Mouse (Mus musculus) limb, embryonic 12.5 days (tissue): Measurements from ENCODE around the gene Il4ra. TPM values are rescaled to one million over a fixed set of nuclear protein-coding genes. Genes with fewer than 3 reads are reported as not detected.

ENCODE experiments used
- ATAC-seq: fragments of 200-750 bp; cut with Nextera tagmentation; 2 replicates; pipeline ENCODE4 v1.8.0; 2017; ENCODE audit warnings: low read depth, moderate TSS enrichment; ENCODE audit not compliant: insufficient number of reproducible peaks, insufficient read depth, low FRiP score, low TSS enrichment
- H3K27ac ChIP-seq: fragments of 300-500 bp; sonication (generic); 2 replicates; pipeline ENCODE4 v1.5.1; 2016; ENCODE audit warnings: mild to moderate bottlenecking, moderate library complexity
- H3K27me3 ChIP-seq: fragments of 300-500 bp; sonication (generic); 2 replicates; pipeline ENCODE4 v1.6.1; 2016; ENCODE audit warnings: mild to moderate bottlenecking, moderate library complexity
- H3K36me3 ChIP-seq: fragments of 300-500 bp; sonication (generic); 2 replicates; pipeline ENCODE4 v1.6.1; 2016; ENCODE audit warnings: mild to moderate bottlenecking, moderate library complexity
- H3K4me1 ChIP-seq: fragments of 300-500 bp; sonication (generic); replicated peaks from 2 replicates; pipeline ENCODE4 v1.6.1; 2016
- H3K4me2 ChIP-seq: fragments of 300-500 bp; sonication (generic); 2 replicates; pipeline ENCODE4 v1.6.1; 2016; ENCODE audit warnings: mild to moderate bottlenecking, moderate library complexity
- H3K4me3 ChIP-seq: fragments of 300-500 bp; sonication (generic); replicated peaks from 2 replicates; pipeline ENCODE4 v1.5.1; 2016; ENCODE audit warnings: mild to moderate bottlenecking
- H3K9ac ChIP-seq: fragments of 300-500 bp; sonication (generic); replicated peaks from 2 replicates; pipeline ENCODE4 v1.6.1; 2016; ENCODE audit warnings: mild to moderate bottlenecking, moderate library complexity
- H3K9me3 ChIP-seq: fragments of 300-500 bp; sonication (generic); 2 replicates; pipeline ENCODE4 v1.6.1; 2016; ENCODE audit warnings: mild to moderate bottlenecking, moderate library complexity
- WGBS: fragments of 180-500 bp; shearing (Covaris S2); methylation state at CpG from one replicate; pipeline ENCODE4 v1.1.7; 2016; 5-methylcytosine and 5-hydroxymethylcytosine counted together
- polyA plus RNA-seq: library from polyadenylated mRNA; unstranded; fragments of >200 nt; fragmentation: Nextera tagmentation; extraction: Ambion mirVana; gene quantifications from 2 replicates; pipeline ENCODE4 v1.2.1, GENCODE M21; 2016

Gene Il4ra
- polyA plus RNA-seq, 1 experiment from 2014 or later, result 4.6 TPM

GRCm38 (mm10) chr7:125550881-125551381 lies 989 bp upstream of the Il4ra start:
- peaks cover 16% of the 10 kb centered on the region for H3K4me1 ChIP-seq
- H3K9me3 ChIP-seq, result no peaks in the 10 kb centered on the region
- no peak overlapping the region for H3K9ac ChIP-seq
- H3K36me3 ChIP-seq, result no peaks in the 10 kb centered on the region
- no peak overlapping the region for H3K4me2 ChIP-seq
- no peak for ATAC-seq
- H3K4me3 ChIP-seq, result no peak overlapping the region
- H3K27ac ChIP-seq, result no peak overlapping the region
- WGBS, result 77% methylated on average over 6 of the region's 6 CpGs
- peaks cover 33% of the 10 kb centered on the region for H3K27me3 ChIP-seq

GRCm38 (mm10) chr7:125552851-125553555 lies 1.1 kb downstream of the Il4ra start:
- Histone ChIP-seq H3K9ac (peak overlapping the region; percentile 66; the same call in 1 of the 2 replicates), H3K27ac (no peak overlapping the region), H3K4me3 (peak overlapping the region; percentile 55), H3K9me3 (no peaks in the 10 kb centered on the region), H3K27me3 (peaks cover 33% of the 10 kb centered on the region), H3K4me2 (peak overlapping the region; percentile 89), H3K4me1 (peaks cover 16% of the 10 kb centered on the region), H3K36me3 (no peaks in the 10 kb centered on the region)
- no peak for ATAC-seq
- 73% methylated on average over 11 of the region's 11 CpGs for WGBS

- 91% methylated on average over 13 of the region's 13 CpGs for WGBS
- H3K4me2 ChIP-seq, result no peak overlapping the region
- peaks cover 16% of the 10 kb centered on the region for H3K4me1 ChIP-seq
- no peaks in the 10 kb centered on the region for H3K36me3 ChIP-seq
- H3K27me3 ChIP-seq, result peaks cover 33% of the 10 kb centered on the region
- H3K9ac ChIP-seq, result no peak overlapping the region
- no peak overlapping the region for H3K27ac ChIP-seq
- H3K9me3 ChIP-seq, result no peaks in the 10 kb centered on the region
- ATAC-seq, result no peak
- no peak overlapping the region for H3K4me3 ChIP-seq
These were observed 1.9 kb downstream of the Il4ra start for GRCm38 (mm10) chr7:125553653-125554428.

- no peak overlapping the region for H3K4me2 ChIP-seq
- peaks cover 33% of the 10 kb centered on the region for H3K27me3 ChIP-seq
- ATAC-seq, result no peak
- no peaks in the 10 kb centered on the region for H3K9me3 ChIP-seq
- H3K9ac ChIP-seq, result no peak overlapping the region
- WGBS, result 85% methylated on average over 9 of the region's 9 CpGs
- peaks cover 16% of the 10 kb centered on the region for H3K4me1 ChIP-seq
- no peak overlapping the region for H3K27ac ChIP-seq
- H3K4me3 ChIP-seq, result no peak overlapping the region
- no peaks in the 10 kb centered on the region for H3K36me3 ChIP-seq
These were observed 2.7 kb downstream of the Il4ra start for GRCm38 (mm10) chr7:125554456-125555114.

GRCm38 (mm10) chr7:125555351-125555872 lies 3.5 kb downstream of the Il4ra start:
- Histone ChIP-seq H3K36me3 (no peaks in the 10 kb centered on the region), H3K27ac (no peak overlapping the region), H3K4me1 (peaks cover 16% of the 10 kb centered on the region), H3K4me3 (no peak overlapping the region), H3K27me3 (peaks cover 28% of the 10 kb centered on the region), H3K9ac (no peak overlapping the region), H3K9me3 (no peaks in the 10 kb centered on the region), H3K4me2 (no peak overlapping the region)
- WGBS, result 83% methylated on average over 7 of the region's 7 CpGs
- no peak for ATAC-seq

GRCm38 (mm10) chr7:125556096-125556495 lies 4.2 kb downstream of the Il4ra start:
- no peak for ATAC-seq
- Histone ChIP-seq H3K27me3 (peaks cover 21% of the 10 kb centered on the region), H3K36me3 (no peaks in the 10 kb centered on the region), H3K9ac (no peak overlapping the region), H3K4me1 (peaks cover 15% of the 10 kb centered on the region), H3K4me2 (no peak overlapping the region), H3K9me3 (no peaks in the 10 kb centered on the region), H3K27ac (no peak overlapping the region), H3K4me3 (no peak overlapping the region)
- 76% methylated on average over 4 of the region's 4 CpGs for WGBS

GRCm38 (mm10) chr7:125556865-125557264 lies 4.9 kb downstream of the Il4ra start:
- Histone ChIP-seq H3K4me1 (peaks cover 7% of the 10 kb centered on the region), H3K27ac (no peak overlapping the region), H3K9me3 (no peaks in the 10 kb centered on the region), H3K4me3 (no peak overlapping the region), H3K27me3 (peaks cover 17% of the 10 kb centered on the region), H3K9ac (no peak overlapping the region), H3K36me3 (no peaks in the 10 kb centered on the region), H3K4me2 (no peak overlapping the region)
- WGBS, result 62% methylated on average over 8 of the region's 8 CpGs
- no peak for ATAC-seq

- WGBS, result 71% methylated on average over 4 of the region's 4 CpGs
- peaks cover 10% of the 10 kb centered on the region for H3K4me1 ChIP-seq
- H3K27ac ChIP-seq, result no peak overlapping the region
- no peak overlapping the region for H3K4me3 ChIP-seq
- peaks cover 4% of the 10 kb centered on the region for H3K27me3 ChIP-seq
- ATAC-seq, result no peak
- H3K9ac ChIP-seq, result no peak overlapping the region
- H3K36me3 ChIP-seq, result no peaks in the 10 kb centered on the region
- H3K4me2 ChIP-seq, result no peak overlapping the region
- no peaks in the 10 kb centered on the region for H3K9me3 ChIP-seq
These were observed 6.6 kb downstream of the Il4ra start for GRCm38 (mm10) chr7:125558401-125558945.

GRCm38 (mm10) chr7:125558997-125559396 lies 7.1 kb downstream of the Il4ra start:
- 66% methylated on average over 5 of the region's 5 CpGs for WGBS
- peaks cover 10% of the 10 kb centered on the region for H3K4me1 ChIP-seq

GRCm38 (mm10) chr7:125559537-125559936 lies 7.6 kb downstream of the Il4ra start:
- Histone ChIP-seq H3K4me1 (peaks cover 10% of the 10 kb centered on the region), H3K9ac (no peak overlapping the region), H3K27me3 (no peaks in the 10 kb centered on the region), H3K27ac (no peak overlapping the region), H3K36me3 (no peaks in the 10 kb centered on the region), H3K4me3 (no peak overlapping the region), H3K4me2 (no peak overlapping the region), H3K9me3 (no peaks in the 10 kb centered on the region)
- 85% methylated on average over 10 of the region's 10 CpGs for whole genome bisulfite sequencing
- no peak for ATAC-seq

More at GRCm38 (mm10) chr7:125558997-125559396, 7.1 kb downstream of the Il4ra start:
- ATAC-seq, result no peak
- Histone ChIP-seq H3K27me3 (no peaks in the 10 kb centered on the region), H3K4me3 (no peak overlapping the region), H3K9ac (no peak overlapping the region), H3K9me3 (no peaks in the 10 kb centered on the region), H3K4me2 (no peak overlapping the region), H3K36me3 (no peaks in the 10 kb centered on the region), H3K27ac (no peak overlapping the region)
